Mouse (Mus musculus) heart, postnatal 0 days (tissue): Measurements from ENCODE around the gene Calr. TPM values are rescaled to one million over a fixed set of nuclear protein-coding genes. Genes with fewer than 3 reads are reported as not detected.
A peak's percentile ranks its signal among the peaks of the same experiment; 100 is the strongest.

Experiments used
- ATAC-seq: fragments of 200-750 bp; cut with Nextera tagmentation; 2 replicates; pipeline ENCODE4 v1.8.0; 2017; ENCODE audit warnings: low read depth, moderate number of reproducible peaks, moderate library complexity; ENCODE audit not compliant: insufficient read depth
- DNase-seq: peaks from one replicate; pipeline ENCODE4 v3.0.0-alpha.2; 2016; ENCODE audit warnings: low spot score
- H3K27ac ChIP-seq: fragments of 300-500 bp; sonication (generic); 2 replicates; pipeline ENCODE4 v1.5.1; 2014; ENCODE audit warnings: low read depth, mild to moderate bottlenecking
- H3K27me3 ChIP-seq: fragments of 300-500 bp; sonication (generic); 2 replicates; pipeline ENCODE4 v1.6.1; 2014; ENCODE audit warnings: low read length, mixed read lengths; ENCODE audit not compliant: control insufficient read depth, insufficient read depth
- H3K36me3 ChIP-seq: fragments of 300-500 bp; sonication (generic); replicated peaks from 2 replicates; pipeline ENCODE4 v1.6.1; 2014; ENCODE audit warnings: low read length, mixed read lengths; ENCODE audit not compliant: control insufficient read depth, insufficient read depth
- H3K4me1 ChIP-seq: fragments of 300-500 bp; sonication (generic); 2 replicates; pipeline ENCODE4 v1.6.1; 2014; ENCODE audit warnings: antibody characterized with exemption; ENCODE audit not compliant: control insufficient read depth, insufficient read depth
- H3K4me2 ChIP-seq: fragments of 300-500 bp; sonication (generic); 2 replicates; pipeline ENCODE4 v1.6.1; 2014; ENCODE audit warnings: low read depth, mild to moderate bottlenecking, low read length, moderate library complexity
- H3K4me3 ChIP-seq: fragments of 300-500 bp; sonication (generic); 2 replicates; pipeline ENCODE4 v1.5.1; 2014; ENCODE audit warnings: low read depth, low read length
- H3K9ac ChIP-seq: fragments of 300-500 bp; sonication (generic); replicated peaks from 2 replicates; pipeline ENCODE4 v1.6.1; 2014; ENCODE audit warnings: low read depth, low read length, mixed read lengths
- H3K9me3 ChIP-seq: fragments of 300-500 bp; sonication (generic); replicated peaks from 2 replicates; pipeline ENCODE4 v1.6.1; 2016; ENCODE audit warnings: low read length; ENCODE audit not compliant: control insufficient read depth
- CTCF ChIP-seq: IDR thresholded peaks from 2 replicates; pipeline ENCODE4 v1.5.1; 2016; ENCODE audit warnings: antibody characterized with exemption, control low read depth, low read depth
- EP300 ChIP-seq: IDR thresholded peaks from 2 replicates; pipeline ENCODE4 v1.6.1; 2016; ENCODE audit warnings: antibody characterized with exemption, low read depth
- WGBS: fragments of 180-500 bp; shearing (Covaris S2); extraction: QIAGEN DNeasy Blood & Tissue Kit; methylation state at CpG from one replicate; pipeline ENCODE4 v1.1.7; 2014; 5-methylcytosine and 5-hydroxymethylcytosine counted together
- polyA plus RNA-seq: library from polyadenylated mRNA; unstranded; fragments of >200 nt; fragmentation: Nextera tagmentation; extraction: Ambion mirVana; gene quantifications from 2 replicates; pipeline ENCODE4 v1.2.1, GENCODE M21; 2015
- total RNA-seq: library from RNA; depleted of rRNA; stranded (reverse); fragments of >200 nt; gene quantifications from 2 replicates; pipeline ENCODE4 v1.2.3, GENCODE M21; 2014; ENCODE audit warnings: low replicate concordance

Calr gene
- total and polyA plus RNA-seq, 2 experiments from 2014 or later: 201 to 235 TPM

DNA sequence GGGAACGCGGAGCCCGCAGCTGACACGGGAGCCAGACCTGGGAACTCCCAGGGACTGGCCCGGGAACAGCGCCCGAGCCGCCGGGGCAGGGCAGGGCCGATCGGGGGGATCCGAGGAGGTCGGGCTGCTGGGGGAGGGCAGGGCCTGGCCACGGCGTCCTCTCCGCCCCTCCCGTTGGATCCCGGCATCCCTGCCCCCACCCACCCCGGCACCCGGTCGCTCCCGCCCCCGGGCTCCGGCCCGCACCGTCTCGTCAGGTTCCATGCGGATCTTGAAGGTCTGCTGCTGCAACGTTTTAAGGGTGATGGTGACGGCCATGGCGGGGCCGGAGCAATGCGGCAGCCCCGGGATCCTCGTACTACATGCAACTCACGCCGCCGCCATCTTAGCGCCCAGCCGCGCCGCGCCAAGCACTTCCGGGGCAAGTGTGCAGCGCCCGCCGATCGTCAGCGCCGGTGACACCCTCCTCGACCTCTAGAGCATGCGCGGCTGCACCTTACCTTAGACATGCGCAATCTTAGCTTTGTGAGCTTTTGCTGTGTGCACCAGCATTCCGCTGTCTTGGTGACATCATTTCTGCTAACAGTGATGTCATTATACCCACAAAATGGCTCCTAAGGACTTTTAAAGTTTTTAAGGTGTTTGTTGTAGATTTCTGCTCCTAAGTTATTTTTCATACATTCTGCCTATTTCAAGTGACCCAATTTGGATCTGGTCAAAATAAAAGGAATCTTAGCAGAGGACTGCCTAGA lies 6.3 kb downstream of the Calr start, which contains the start of gene Rad23a:
Gene Rad23a (minus strand): TSS at position 418 of the 752 bp plus-strand sequence.
- DNase-seq (peak; percentile 96), ATAC-seq (peak; percentile 96)
- Histone ChIP-seq H3K36me3 (peaks cover 77% of the 10 kb centered on the region), H3K27me3 (no peaks in the 10 kb centered on the region), H3K27ac (peak within 1 kb of the TSS; percentile 86), H3K9me3 (no peaks in the 10 kb centered on the region), H3K4me3 (peak within 1 kb of the TSS; percentile 93), H3K9ac (peak within 1 kb of the TSS; percentile 80), H3K4me2 (peak within 1 kb of the TSS; percentile 78), H3K4me1 (peaks cover 15% of the 10 kb centered on the region; the same call in 1 of the 2 replicates)
- no peak for TF ChIP-seq CTCF
- TF ChIP-seq EP300: 0 out of 2 replicates have a peak, but pooled peaks have one; percentile 12
- WGBS: under 1% methylated on average over 54 of the region's 55 CpGs

DNA sequence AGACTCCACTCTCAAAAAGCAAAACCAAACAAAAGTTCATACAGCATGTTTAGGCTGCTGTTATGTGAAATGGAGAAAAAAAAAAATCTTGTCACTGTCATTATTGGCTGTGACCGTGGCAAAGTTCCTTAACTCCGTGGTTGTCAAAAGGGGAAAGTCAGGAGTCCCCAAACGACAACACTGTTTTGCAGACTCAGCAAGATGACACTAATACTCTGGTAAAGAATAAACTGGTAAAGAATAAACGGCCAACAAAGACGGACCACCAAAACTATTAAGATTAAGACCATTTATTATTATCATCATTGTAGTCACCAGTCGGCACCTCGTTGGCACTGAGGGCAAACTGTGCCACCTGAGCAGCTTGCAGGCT lies 6.9 kb downstream of the Calr start:
- Histone ChIP-seq H3K27me3 (no peaks in the 10 kb centered on the region), H3K36me3 (peaks cover 76% of the 10 kb centered on the region), H3K9me3 (no peaks in the 10 kb centered on the region), H3K4me3 (peak overlapping the region; percentile 93), H3K4me2 (peak overlapping the region; percentile 78), H3K27ac (peak overlapping the region; percentile 86), H3K4me1 (peaks cover 9% of the 10 kb centered on the region; the same call in 1 of the 2 replicates), H3K9ac (peak overlapping the region; percentile 80)
- no peak for TF ChIP-seq CTCF
- 0 out of 2 replicates have a peak, but pooled peaks have one; percentile 11 for TF ChIP-seq EP300
- DNase-seq: no peak
- ATAC-seq: no peak
- 5% methylated on average over 7 of the region's 7 CpGs for WGBS

- WGBS: 92% methylated on average over 2 of the region's 2 CpGs
- Histone ChIP-seq H3K9ac (peak overlapping the region; percentile 80; the same call in 1 of the 2 replicates), H3K27me3 (no peaks in the 10 kb centered on the region), H3K4me3 (peak overlapping the region; percentile 93), H3K9me3 (no peaks in the 10 kb centered on the region), H3K4me1 (peaks cover 8% of the 10 kb centered on the region; the same call in 1 of the 2 replicates), H3K4me2 (peak overlapping the region; percentile 78), H3K27ac (peak overlapping the region; percentile 86; the same call in 1 of the 2 replicates), H3K36me3 (peaks cover 76% of the 10 kb centered on the region)
- no peak for TF ChIP-seq CTCF
- no peak for TF ChIP-seq EP300
- ATAC-seq (no peak), DNase-seq (no peak)
Observed at GRCm38 (mm10) chr8:84839411-84839810, 7.3 kb downstream of the Calr start.

GRCm38 (mm10) chr8:84838513-84838912 lies 8.2 kb downstream of the Calr start:
- no peak overlapping the region for H3K9ac ChIP-seq
- H3K36me3 ChIP-seq: peaks cover 76% of the 10 kb centered on the region
- no peak overlapping the region for H3K4me2 ChIP-seq
- H3K4me3 ChIP-seq: no peak overlapping the region
- no peaks in the 10 kb centered on the region for H3K27me3 ChIP-seq
- H3K27ac ChIP-seq: no peak overlapping the region
- no peak for ATAC-seq
- H3K4me1 ChIP-seq: peaks cover 8% of the 10 kb centered on the region; the same call in 1 of the 2 replicates
- WGBS: 81% methylated on average over 5 of the region's 5 CpGs
- no peaks in the 10 kb centered on the region for H3K9me3 ChIP-seq
- no peak for DNase-seq
- no peak for TF ChIP-seq CTCF
- no peak for TF ChIP-seq EP300

- H3K36me3 ChIP-seq: peaks cover 71% of the 10 kb centered on the region
- no peaks in the 10 kb centered on the region for H3K27me3 ChIP-seq
- H3K4me1 ChIP-seq: peaks cover 10% of the 10 kb centered on the region
- ATAC-seq: no peak
- no peak for DNase-seq
- no peak overlapping the region for H3K4me2 ChIP-seq
- TF ChIP-seq CTCF: no peak
- TF ChIP-seq EP300: no peak
- no peak overlapping the region for H3K27ac ChIP-seq
- no peak overlapping the region for H3K9ac ChIP-seq
- 88% methylated on average over 15 of the region's 15 CpGs for WGBS
- H3K9me3 ChIP-seq: no peaks in the 10 kb centered on the region
- no peak overlapping the region for H3K4me3 ChIP-seq
Observed at GRCm38 (mm10) chr8:84837912-84838470, 8.7 kb downstream of the Calr start.
